Mouse (Mus musculus) layer of hippocampus, postnatal 36 days (tissue): ENCODE data around the gene Zdhhc1. TPM values are rescaled to one million over a fixed set of nuclear protein-coding genes. Genes with fewer than 3 reads are reported as not detected.

Experiments used
- DNase-seq, 2 experiments: peaks; one replicate each; pipeline ENCODE4 v3.0.0; 2022
- total RNA-seq, 2 experiments: library from RNA; stranded (reverse); gene quantifications; 2 replicates each; pipeline ENCODE4 v1.2.3; 2021

Zdhhc1 gene
- total RNA-seq, 2 experiments from 2014 or later: 32.8 to 37.6 TPM

DNA sequence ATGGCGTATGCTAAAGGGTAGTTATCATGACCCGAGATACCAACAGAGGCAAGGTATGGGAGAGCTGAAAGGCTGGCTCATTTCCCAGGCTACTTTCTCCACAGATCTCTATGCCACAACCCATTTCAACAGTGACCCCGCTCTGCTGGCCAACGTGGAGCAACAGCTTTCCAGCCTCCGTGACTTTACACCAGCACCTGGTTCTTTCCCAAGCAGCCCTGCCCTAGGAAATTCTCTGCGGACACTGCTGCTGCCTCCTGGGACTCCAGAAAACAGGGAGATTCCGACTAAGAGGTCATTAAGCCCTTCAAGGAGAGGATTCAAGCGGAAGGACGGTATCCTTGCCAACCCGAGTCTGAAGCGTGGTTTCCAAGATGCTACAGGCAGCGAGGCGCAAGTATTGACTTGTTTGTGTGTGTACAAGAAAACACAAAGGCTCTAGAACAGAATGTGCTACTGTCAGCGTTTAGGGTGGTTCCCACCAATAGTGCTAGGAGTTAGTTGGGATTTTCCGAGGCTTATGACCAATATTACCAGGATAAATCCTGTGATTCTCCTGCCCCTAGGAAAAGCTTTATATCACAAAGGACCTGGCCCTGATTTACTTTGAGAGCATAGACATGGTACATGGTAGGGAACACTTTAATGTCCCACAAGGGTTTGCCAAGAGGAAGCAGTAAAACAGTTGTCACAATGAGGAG lies 44.6 kb downstream of the Zdhhc1 start:
- no peak for DNase-seq

DNA sequence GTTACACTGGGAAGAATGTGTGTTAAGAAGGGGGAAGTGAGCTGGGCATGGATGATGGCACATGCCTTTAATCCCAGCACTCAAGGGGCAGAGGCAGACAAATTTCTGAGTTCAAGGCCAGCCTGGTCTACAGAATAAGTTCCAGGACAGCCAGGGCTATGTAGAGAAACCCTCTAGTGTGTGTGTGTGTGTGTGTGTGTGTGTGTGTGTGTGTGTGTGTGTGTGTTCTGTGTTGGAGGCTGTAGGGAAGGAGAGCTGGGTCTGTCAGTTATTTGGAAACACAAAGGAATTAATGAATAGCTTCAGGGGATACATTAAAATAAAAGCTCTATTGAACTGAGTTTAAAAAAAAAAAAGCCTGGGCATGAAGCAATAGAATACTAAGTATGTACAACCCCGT lies 45.7 kb downstream of the Zdhhc1 start:
- no peak for DNase-seq

DNA sequence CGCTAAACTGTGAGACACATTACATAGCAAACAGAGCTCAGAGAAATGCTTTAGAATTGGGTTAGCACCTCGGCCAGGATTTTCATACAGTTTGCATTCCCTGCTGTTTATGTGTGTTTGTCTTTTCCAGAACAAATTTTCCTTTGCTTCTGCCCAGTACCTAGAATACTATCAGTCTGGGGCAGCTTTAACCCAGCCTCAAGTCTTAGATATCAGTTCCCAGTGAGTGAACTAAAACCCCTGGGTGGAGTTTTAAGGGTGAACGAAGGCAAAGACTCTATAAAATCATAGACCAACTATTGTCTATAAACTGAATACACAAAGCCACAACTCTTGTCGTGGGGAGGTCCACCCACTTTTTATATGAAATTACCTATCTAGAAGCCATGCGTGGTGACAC lies 48.1 kb downstream of the Zdhhc1 start:
- DNase-seq: no peak

DNA sequence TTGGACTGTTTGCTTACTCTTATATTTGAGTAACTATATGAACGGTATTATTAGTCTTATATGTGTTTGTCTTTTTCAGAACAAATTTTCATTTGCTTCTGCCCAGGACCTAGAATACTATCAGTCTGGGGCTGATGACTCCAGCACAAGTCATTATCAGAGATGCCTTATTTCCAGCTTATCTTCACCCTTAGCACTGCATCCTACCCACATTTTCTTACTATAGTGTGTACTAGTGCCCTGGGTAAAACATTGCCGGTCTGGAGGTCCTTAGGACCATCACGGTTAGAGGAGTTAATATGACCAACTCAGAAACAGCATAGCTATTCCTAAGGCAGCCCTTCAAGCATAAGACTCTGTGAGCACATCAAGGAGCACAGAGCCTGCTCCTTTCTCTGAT lies 48.5 kb downstream of the Zdhhc1 start:
- no peak for DNase-seq

DNA sequence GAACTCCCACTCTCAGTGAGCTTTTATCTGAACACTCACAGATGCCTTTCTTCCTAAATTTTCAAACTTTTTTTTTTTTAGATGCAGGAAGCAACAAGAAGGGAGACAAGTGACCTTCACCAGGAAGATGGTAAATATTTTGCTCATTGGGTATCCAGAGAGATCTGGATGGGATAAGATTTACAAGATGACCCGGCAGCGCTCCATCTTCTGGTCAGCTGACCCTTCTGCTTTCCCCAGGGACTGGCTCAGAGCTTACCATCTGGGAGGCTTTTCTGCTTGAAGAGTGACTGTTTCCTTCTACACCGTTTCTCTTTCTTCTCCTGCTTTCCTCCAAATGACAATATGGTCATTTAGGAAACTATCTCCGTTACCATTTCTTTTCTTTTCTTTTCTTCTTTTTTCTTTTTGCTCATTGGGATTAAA lies 50.6 kb downstream of the Zdhhc1 start:
- DNase-seq: no peak

DNA sequence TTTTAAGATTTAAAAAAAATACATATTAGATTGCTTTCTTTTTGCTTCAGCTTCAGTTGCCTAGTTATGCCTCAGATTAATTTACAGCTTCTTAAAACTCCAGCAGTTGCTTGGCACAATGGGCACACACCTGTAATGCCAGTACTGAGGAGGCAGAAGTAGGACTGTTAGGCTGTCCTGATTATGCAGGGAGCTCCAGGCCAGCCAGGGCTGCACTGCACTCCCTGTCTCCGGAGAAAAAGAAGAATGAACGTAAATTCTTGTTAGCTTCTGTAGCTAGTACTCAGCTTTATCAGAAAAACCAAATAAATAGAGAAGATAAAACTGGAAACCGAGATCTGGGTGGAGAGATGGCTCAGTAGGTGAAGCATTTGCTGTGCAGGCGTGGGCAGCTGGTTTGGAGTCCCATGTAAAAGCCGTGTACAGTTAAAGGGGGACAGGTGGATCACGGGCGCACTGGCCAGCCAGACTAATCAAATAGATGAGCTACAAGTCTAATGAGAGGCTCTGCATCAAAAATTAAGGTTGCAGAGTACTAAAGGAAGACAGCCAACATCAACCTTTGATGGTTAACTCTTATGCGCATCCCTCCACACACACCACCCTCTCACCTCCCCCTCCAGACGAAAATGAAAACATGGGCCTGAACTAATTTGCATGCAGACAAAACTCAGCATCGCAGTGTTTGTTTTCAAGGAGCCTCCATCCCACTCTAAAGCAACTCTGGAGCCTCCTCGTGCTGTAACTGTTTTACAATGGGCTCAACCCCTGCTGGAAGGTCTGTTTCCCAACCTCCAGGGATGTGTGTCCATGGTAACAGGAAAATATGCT lies 51.2 kb downstream of the Zdhhc1 start:
- no peak for DNase-seq

DNA sequence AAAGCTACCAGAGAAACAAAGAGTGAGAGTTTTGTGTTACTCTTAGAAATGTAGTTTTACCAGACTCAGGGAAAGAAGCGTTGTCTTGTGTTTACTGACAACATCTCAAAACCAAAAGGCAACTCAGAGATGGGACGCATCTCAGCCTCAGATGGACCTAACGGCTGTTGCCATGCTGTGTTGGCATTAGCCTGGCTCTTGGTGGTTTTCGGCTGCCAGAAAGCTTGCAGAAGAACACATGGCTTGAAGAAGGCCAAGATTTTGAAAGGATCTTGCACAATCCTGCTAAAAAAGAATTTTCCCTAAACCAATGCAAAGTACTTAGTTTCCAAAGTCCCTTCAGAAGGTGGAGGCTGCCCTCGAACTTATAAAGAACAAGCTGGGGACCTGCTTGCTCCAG lies 54.0 kb downstream of the Zdhhc1 start:
- DNase-seq: no peak

DNA sequence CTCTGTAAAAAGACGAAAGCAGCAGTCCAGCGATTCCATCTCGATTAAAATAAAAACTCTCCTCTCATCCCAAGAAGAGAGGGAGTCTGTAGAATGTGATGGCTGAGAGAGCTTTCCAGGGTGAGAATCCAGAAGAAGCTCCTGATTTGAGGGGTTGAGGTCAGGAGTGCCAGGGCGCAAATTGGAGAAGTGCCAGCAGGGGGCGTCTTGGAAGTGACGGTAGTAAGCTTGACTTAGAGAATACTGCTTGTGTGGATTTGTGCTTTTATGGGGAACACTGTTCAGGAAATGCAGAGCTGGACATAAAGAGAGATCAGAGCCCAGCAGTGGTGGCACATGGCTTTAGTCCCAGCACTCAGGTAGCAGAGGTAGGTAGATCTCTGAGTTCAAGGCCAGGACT lies 55.3 kb downstream of the Zdhhc1 start:
- DNase-seq: no peak

DNA sequence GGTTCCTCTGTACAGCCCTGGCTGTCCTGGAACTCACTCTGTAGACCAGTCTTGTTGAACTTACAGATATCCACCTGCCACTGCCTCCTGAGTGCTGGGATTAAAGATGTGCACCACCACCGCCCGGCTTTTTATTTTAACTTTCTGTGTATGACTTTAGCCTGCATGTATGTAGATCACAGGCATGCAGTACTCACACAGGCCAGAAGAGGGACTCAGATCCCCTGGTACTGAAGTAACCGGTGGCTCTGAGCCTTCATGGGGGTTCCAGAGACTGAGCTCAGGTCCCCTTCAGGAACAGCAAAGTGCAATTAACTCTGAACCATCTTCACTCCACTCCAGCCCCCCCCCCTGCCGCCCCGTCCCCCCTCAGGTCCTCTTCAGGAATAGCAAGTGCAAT lies 57.8 kb downstream of the Zdhhc1 start:
- no peak for DNase-seq

DNA sequence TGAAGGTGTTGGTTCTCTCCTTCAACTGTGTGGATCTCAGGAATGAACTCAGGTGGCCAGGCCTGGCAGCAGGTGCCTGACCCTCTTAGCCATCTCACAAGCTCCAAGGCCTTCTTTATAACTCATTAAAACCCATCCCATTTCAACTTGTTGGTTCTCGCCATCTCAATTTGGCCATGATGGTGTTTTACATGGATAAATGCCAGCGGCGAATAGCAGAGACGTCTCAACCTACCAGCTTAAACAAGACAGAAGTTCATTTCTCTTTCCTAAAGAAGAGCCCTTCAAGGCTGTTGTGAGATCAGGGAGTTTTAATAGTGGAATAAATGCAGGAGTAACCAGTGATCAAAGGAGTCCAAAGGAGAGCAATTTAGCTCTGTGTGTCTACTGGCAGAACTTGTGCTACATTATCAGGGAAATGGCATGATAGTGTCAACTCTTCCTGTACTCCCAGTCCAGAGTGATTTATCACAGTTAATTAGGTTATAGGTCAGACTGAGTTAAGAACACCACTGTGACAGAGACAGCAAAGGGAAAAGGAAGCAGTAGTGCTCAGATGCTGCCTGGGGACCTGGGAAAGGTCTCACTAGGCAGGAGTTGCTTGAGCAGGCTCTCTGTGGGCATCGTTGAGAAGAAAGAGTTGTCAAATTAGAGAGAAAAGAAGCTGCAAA lies 59.5 kb downstream of the Zdhhc1 start:
- DNase-seq: no peak

DNA sequence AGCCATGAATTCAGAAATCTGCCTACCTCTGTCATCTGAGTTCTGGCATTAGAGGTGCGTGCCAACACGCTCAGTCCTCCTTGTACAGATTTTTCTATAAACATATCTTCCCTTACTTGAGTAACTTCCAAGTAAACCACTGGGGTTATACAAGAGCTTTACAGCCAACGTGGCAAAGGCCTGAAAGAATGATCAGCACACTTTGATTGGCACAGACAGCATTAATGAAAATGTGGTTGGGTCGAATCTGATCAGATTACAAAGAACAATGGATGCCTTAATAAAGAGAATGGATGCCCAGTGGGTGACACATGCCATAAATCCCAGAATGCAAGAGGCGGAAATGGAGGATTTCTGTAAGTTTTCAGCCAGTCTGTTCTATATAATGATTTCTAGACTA lies 60.5 kb downstream of the Zdhhc1 start:
- no peak for DNase-seq

DNA sequence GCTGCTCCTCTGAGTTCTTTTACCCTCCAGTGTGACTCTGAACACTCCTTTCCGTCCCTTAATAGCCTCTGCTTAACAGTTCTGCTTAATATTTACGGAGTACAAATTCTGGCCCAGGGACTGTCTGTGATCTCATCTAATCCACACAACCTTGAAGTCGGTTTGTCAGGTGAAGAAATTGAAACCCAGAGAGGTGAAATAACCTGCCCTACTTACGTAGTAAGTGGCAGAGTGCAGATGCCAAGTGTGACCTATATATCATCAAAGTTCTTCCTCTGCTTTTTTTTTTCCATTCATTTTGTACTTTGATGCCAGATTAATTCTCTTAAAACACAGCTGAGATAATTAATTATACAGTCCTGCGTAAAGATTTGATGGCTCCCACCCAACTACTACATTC lies 62.6 kb downstream of the Zdhhc1 start:
- no peak for DNase-seq

DNA sequence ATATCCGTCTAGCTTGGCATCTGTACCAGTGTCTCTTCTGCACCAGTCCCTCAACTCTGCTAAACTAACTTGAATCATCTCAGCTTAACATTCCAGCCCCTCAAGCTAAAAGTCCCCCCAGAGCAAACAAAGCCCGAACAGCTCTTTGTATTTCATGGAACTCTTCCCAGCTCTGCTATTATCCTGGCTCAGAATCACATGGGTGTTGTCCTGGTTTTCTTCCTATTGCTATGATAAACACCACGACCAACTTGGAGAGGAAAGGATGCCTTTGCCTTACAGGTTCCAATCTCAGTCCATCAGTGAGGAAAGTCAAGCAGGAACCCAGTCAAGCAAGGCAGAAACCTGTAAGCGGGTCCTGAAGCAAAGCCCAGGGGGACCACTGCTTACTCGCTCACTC lies 63.2 kb downstream of the Zdhhc1 start:
- DNase-seq: no peak

DNA sequence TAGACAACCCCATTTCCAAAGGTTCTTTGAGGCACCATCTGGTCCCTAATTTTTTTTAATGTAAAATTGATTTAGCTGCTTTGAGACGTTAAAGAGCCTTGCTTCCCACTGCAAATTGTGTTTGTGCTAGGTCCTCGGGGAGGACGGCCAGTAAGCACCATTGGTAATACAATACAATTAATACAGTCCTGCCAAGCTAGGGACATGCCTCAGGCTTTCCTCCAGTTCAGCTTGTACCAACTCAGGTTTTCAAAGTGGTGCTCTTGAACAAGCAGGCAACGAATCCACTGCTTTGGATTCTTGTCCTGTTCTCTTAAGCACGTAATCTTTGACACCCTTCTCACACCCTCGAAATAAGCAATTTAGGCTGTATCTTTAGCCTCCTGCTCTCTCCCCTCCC lies 63.7 kb downstream of the Zdhhc1 start:
- DNase-seq: no peak

DNA sequence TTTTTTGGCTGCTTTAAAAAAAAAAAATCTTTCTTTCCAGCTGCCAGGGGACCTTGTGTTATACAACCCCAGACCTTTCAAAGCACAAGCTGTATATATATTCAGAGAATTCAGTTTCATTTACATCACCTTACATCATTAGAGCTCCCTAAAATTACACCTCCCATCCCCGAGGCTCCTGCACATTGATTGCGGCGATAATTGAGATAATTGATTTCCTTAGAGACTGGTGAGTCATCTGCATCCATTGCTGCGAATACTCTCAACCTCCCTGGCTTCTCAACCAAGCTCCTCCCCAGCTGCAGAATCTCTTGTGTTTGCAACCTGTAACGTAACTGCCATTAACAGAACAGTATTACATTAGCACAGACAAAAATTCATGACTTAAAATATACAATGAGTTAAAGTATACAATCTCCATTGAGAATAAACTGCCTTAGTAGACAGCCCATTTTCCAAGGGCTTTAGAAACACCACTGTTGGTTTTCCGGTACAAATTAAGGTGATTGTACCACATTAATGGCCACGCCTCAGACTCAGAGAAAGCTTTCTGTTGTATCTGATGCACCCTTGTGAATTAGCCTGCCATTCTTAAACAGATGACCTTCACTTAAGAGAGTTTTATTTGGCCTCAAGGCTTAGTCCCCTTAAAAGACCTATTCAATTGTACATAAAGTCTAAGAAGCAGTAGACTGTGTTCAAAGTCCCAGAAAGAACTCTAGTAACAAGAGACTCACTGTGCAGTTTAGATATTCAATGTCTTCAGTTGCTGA lies 64.8 kb downstream of the Zdhhc1 start:
- DNase-seq: no peak

DNA sequence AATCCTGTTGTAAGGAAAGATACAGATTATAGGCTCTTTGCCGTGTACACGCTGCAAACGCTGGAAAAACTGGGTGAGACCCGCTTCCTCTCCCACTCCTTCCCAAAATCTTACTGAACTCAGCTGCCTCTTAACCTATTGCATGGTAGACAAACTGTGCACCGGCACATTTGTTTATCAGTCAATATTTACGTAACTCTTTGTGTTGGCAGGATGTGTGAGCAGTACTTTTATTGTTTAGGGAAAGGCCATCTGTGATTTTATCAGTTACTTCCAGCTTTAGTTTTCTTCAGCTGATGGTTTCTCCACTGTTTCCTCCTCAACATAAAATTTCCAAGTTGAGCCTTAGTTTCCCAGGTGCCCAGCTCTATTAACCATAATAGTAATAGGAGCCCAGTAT lies 69.8 kb downstream of the Zdhhc1 start:
- DNase-seq: no peak

Other genes starting within 250 kb of the Zdhhc1 start
- gene B3gnt9, start 241.7 kb downstream of the Zdhhc1 start, total RNA-seq: 1 to 10 TPM; 2.2 to 2.6 TPM
- 1 to 10 TPM; 8.2 to 9.0 TPM for gene Tradd, start 232.3 kb downstream of the Zdhhc1 start, total RNA-seq
- 1 to 10 TPM; 1.0 TPM for gene Fbxl8, start 232.3 kb downstream of the Zdhhc1 start, total RNA-seq
- 1 to 10 TPM; 4.9 to 7.0 TPM for gene Hsf4, start 227.1 kb downstream of the Zdhhc1 start, total RNA-seq
- gene Nol3, start 220.8 kb downstream of the Zdhhc1 start, total RNA-seq: 1 to 10 TPM; 6.9 to 9.1 TPM
- 10 to 100 TPM; 20.5 to 23.4 TPM for gene 4931428F04Rik, start 207.0 kb downstream of the Zdhhc1 start, total RNA-seq
- 1 to 10 TPM; 1.3 to 1.7 TPM for gene Exoc3l, start 200.8 kb downstream of the Zdhhc1 start, total RNA-seq
- gene E2f4, start 199.2 kb downstream of the Zdhhc1 start, total RNA-seq: 10 to 100 TPM; 35.3 to 36.7 TPM
- gene Elmo3, start 191.3 kb downstream of the Zdhhc1 start, total RNA-seq: under 1 TPM; 0.77 to 0.81 TPM
- 1 to 10 TPM; 5.9 to 7.8 TPM for gene Lrrc29, start 170.6 kb downstream of the Zdhhc1 start, total RNA-seq
- 10 to 100 TPM; 44.1 to 47.9 TPM for gene Tmem208, start 170.5 kb downstream of the Zdhhc1 start, total RNA-seq
- 1 to 10 TPM; 1.8 to 1.9 TPM for gene Fhod1, start 148.9 kb downstream of the Zdhhc1 start, total RNA-seq
- 10 to 100 TPM; 12.2 to 13.7 TPM for gene Slc9a5, start 148.1 kb downstream of the Zdhhc1 start, total RNA-seq
- 1 to 10 TPM; 1.2 to 2.1 TPM for gene Plekhg4, start 123.6 kb downstream of the Zdhhc1 start, total RNA-seq
- not detected for gene Kctd19, start 83.4 kb downstream of the Zdhhc1 start, total RNA-seq
- under 1 TPM; 0.27 to 0.81 TPM for gene Lrrc36, start 83.3 kb downstream of the Zdhhc1 start, total RNA-seq
- 10 to 100 TPM; 31.9 TPM for gene Tppp3, start 25.4 kb downstream of the Zdhhc1 start, total RNA-seq
- not detected for gene Hsd11b2, start 21.9 kb upstream of the Zdhhc1 start, total RNA-seq
- 100 to 1,000 TPM; 288 to 305 TPM for gene Atp6v0d1, start 69.1 kb upstream of the Zdhhc1 start, total RNA-seq
- 10 to 100 TPM; 82.8 to 92.6 TPM for gene Ripor1, start 108.4 kb upstream of the Zdhhc1 start, total RNA-seq
- gene Ctcf, start 139.7 kb upstream of the Zdhhc1 start, total RNA-seq: 10 to 100 TPM; 73.6 to 80.1 TPM
- gene Agrp, start 140.5 kb upstream of the Zdhhc1 start, total RNA-seq: not detected
- gene Carmil2, start 189.4 kb upstream of the Zdhhc1 start, total RNA-seq: 10 to 100 TPM; 69.3 to 72.7 TPM
- gene Acd, start 204.2 kb upstream of the Zdhhc1 start, total RNA-seq: 10 to 100 TPM; 37.1 to 38.7 TPM
- 10 to 100 TPM; 29.1 to 36.3 TPM for gene Pard6a, start 204.2 kb upstream of the Zdhhc1 start, total RNA-seq
- gene 4933405L10Rik, start 210.8 kb upstream of the Zdhhc1 start, total RNA-seq: not detected
- gene Enkd1, start 211.3 kb upstream of the Zdhhc1 start, total RNA-seq: 1 to 10 TPM; 9.0 to 9.4 TPM